Mouse (Mus musculus) MEL (cell line): ENCODE data around the gene Lcmt1. TPM values are rescaled to one million over a fixed set of nuclear protein-coding genes. Genes with fewer than 3 reads are reported as not detected.

Experiments
- DNase-seq: peaks from one replicate; pipeline ENCODE4 v3.0.0; 2011; ENCODE audit warnings: low read depth, low spot score
- H3K27ac ChIP-seq: 2 replicates; pipeline ENCODE4 v1.5.1; 2012; ENCODE audit warnings: low read depth, mild to moderate bottlenecking, control low read depth, low read length, moderate library complexity; ENCODE audit not compliant: control insufficient read depth
- H3K27me3 ChIP-seq, 2 experiments: fragments of 150-350 bp in 1 of 2; sonication (generic) in 1 of 2; 2 replicates each; pipeline ENCODE4 v1.6.1; 2012; ENCODE audit warnings: low read length in 2 of 2, mild to moderate bottlenecking in 2 of 2, improper control_type of control experiment in 1 of 2, moderate library complexity in 1 of 2; ENCODE audit not compliant: insufficient read depth in 2 of 2, control insufficient read depth in 1 of 2
- H3K36me3 ChIP-seq, 2 experiments: 2 replicates each; pipeline ENCODE4 v1.6.1; 2012 to 2014; ENCODE audit warnings: low read length in 2 of 2, improper control_type of control experiment in 1 of 2, inconsistent platforms in 1 of 2, mild to moderate bottlenecking in 1 of 2; ENCODE audit not compliant: insufficient read depth in 2 of 2, control insufficient read depth in 1 of 2
- H3K4me1 ChIP-seq, 2 experiments: fragments of 150-350 bp in 1 of 2; sonication (generic) in 1 of 2; 2 replicates each; pipeline ENCODE4 v1.6.1; 2012; ENCODE audit warnings: low read length in 2 of 2, improper control_type of control experiment in 1 of 2, mild to moderate bottlenecking in 1 of 2; ENCODE audit not compliant: insufficient read depth in 2 of 2, control insufficient read depth in 1 of 2
- H3K4me3 ChIP-seq, 2 experiments: fragments of 150-350 bp in 1 of 2; sonication (generic) in 1 of 2; 2 replicates each; pipeline ENCODE4 v1.5.1; 2012; ENCODE audit warnings: low read depth in 2 of 2, low read length in 2 of 2, mild to moderate bottlenecking in 2 of 2, moderate library complexity in 2 of 2, control low read depth in 1 of 2, improper control_type of control experiment in 1 of 2; ENCODE audit not compliant: control insufficient read depth in 1 of 2, insufficient read depth in 1 of 2
- H3K79me2 ChIP-seq: 2 replicates; pipeline ENCODE4 v1.6.1; 2012; ENCODE audit warnings: mild to moderate bottlenecking, low read length, moderate library complexity; ENCODE audit not compliant: control insufficient read depth, poor library complexity, insufficient read depth
- H3K9ac ChIP-seq: 2 replicates; pipeline ENCODE4 v1.6.1; 2012; ENCODE audit warnings: low read depth, mild to moderate bottlenecking, control low read depth, low read length, moderate library complexity; ENCODE audit not compliant: control insufficient read depth, poor library complexity, severe bottlenecking
- H3K9me3 ChIP-seq: fragments of 150-350 bp; sonication (generic); replicated peaks from 2 replicates; pipeline ENCODE4 v1.6.1; 2012; ENCODE audit warnings: mild to moderate bottlenecking, low read length, improper control_type of control experiment, moderate library complexity; ENCODE audit not compliant: insufficient read depth
- BHLHE40 ChIP-seq: IDR thresholded peaks from 2 replicates; pipeline ENCODE4 v1.6.1; 2012; ENCODE audit warnings: low read depth, mild to moderate bottlenecking, inconsistent platforms, low read length, improper control_type of control experiment, borderline replicate concordance
- CHD2 ChIP-seq: IDR thresholded peaks from 2 replicates; pipeline ENCODE4 v1.6.1; 2011; ENCODE audit warnings: low read length, improper control_type of control experiment
- E2F4 ChIP-seq: IDR thresholded peaks from 2 replicates; pipeline ENCODE4 v1.6.1; 2011; ENCODE audit warnings: low read depth, low read length, improper control_type of control experiment, borderline replicate concordance
- ELF1 ChIP-seq: IDR thresholded peaks from 2 replicates; pipeline ENCODE4 v1.6.1; 2014; ENCODE audit warnings: low read depth, mild to moderate bottlenecking, inconsistent platforms, low read length, improper control_type of control experiment, moderate library complexity
- EP300 ChIP-seq, 2 experiments: IDR thresholded peaks; 2 replicates each; pipeline ENCODE4 v1.6.1; 2011; ENCODE audit warnings: improper control_type of control experiment in 2 of 2, low read length in 2 of 2, low read depth in 1 of 2, mild to moderate bottlenecking in 1 of 2
- ETS1 ChIP-seq: IDR thresholded peaks from 2 replicates; pipeline ENCODE4 v1.6.1; 2012; ENCODE audit warnings: low read depth, mild to moderate bottlenecking, inconsistent platforms, low read length, improper control_type of control experiment, moderate library complexity
- GABPA ChIP-seq: IDR thresholded peaks from 2 replicates; pipeline ENCODE4 v1.6.1; 2012; ENCODE audit warnings: low read depth, mild to moderate bottlenecking, inconsistent platforms, low read length, improper control_type of control experiment, moderate library complexity
- MAFK ChIP-seq: IDR thresholded peaks from 2 replicates; pipeline ENCODE4 v1.6.1; 2011; ENCODE audit warnings: low read depth, mild to moderate bottlenecking, low read length, improper control_type of control experiment, borderline replicate concordance
- MXI1 ChIP-seq: IDR thresholded peaks from 2 replicates; pipeline ENCODE4 v1.6.1; 2011; ENCODE audit warnings: mild to moderate bottlenecking, low read depth, low read length, improper control_type of control experiment
- MYB ChIP-seq: IDR thresholded peaks from 2 replicates; pipeline ENCODE4 v1.6.1; 2011; ENCODE audit warnings: mild to moderate bottlenecking, low read depth, low read length, improper control_type of control experiment
- NELFE ChIP-seq: IDR thresholded peaks from 2 replicates; pipeline ENCODE4 v1.6.1; 2011; ENCODE audit warnings: low read depth, low read length, improper control_type of control experiment
- NRF1 ChIP-seq: IDR thresholded peaks from 2 replicates; pipeline ENCODE4 v1.6.1; 2014; ENCODE audit warnings: low read depth, mild to moderate bottlenecking, inconsistent platforms, low read length, improper control_type of control experiment, moderate library complexity; ENCODE audit not compliant: poor library complexity, insufficient read depth, severe bottlenecking
- RAD21 ChIP-seq: IDR thresholded peaks from 2 replicates; pipeline ENCODE4 v1.6.1; 2011; ENCODE audit warnings: mild to moderate bottlenecking, low read depth, low read length, improper control_type of control experiment
- TAL1 ChIP-seq: IDR thresholded peaks from 2 replicates; pipeline ENCODE4 v1.6.1; 2012; ENCODE audit warnings: mild to moderate bottlenecking, inconsistent platforms, low read length, moderate library complexity, mixed read lengths
- TBP ChIP-seq: IDR thresholded peaks from 2 replicates; pipeline ENCODE4 v1.8.0; 2011; ENCODE audit warnings: low read depth, low read length, improper control_type of control experiment
- USF2 ChIP-seq, 2 experiments: IDR thresholded peaks; 2 replicates each; pipeline ENCODE4 v1.6.1; 2011 to 2012; ENCODE audit warnings: improper control_type of control experiment in 2 of 2, low read length in 2 of 2, borderline replicate concordance in 1 of 2, inconsistent platforms in 1 of 2, low read depth in 1 of 2, mild to moderate bottlenecking in 1 of 2; ENCODE audit not compliant: insufficient read depth in 1 of 2
- ZKSCAN1 ChIP-seq: IDR thresholded peaks from 2 replicates; pipeline ENCODE4 v1.6.1; 2012; ENCODE audit warnings: low read depth, mild to moderate bottlenecking, inconsistent platforms, low read length, improper control_type of control experiment, moderate library complexity
- ZNF384 ChIP-seq: IDR thresholded peaks from 2 replicates; pipeline ENCODE4 v1.6.1; 2012; ENCODE audit warnings: low read depth, mild to moderate bottlenecking, inconsistent platforms, low read length, improper control_type of control experiment
- polyA plus RNA-seq, 2 experiments: library from polyadenylated mRNA; stranded (reverse) in 1 of 2; unstranded in 1 of 2; fragments of >175 nt in 1 of 2; fragments of >200 nt in 1 of 2; gene quantifications; 2 replicates each; pipeline versions ENCODE4 v1.2.1 to v1.2.4; 2012; ENCODE audit warnings: low replicate concordance in 2 of 2, low read depth in 1 of 2; ENCODE audit not compliant: insufficient read length in 2 of 2, insufficient read depth in 1 of 2, missing spikeins in 1 of 2
- total RNA-seq: library from RNA; depleted of rRNA; stranded (reverse); fragments of 300-350 nt; gene quantifications from 2 replicates; pipeline ENCODE4 v1.2.3, GENCODE M21; 2012

The Lcmt1 gene
- total and polyA plus RNA-seq, 3 experiments, result 44.4 to 51.7 TPM; not detected in 1

- peak; percentile 78 for DNase-seq
- no peaks in the 10 kb centered on the region for H3K79me2 ChIP-seq
- H3K4me3 ChIP-seq, result no peak overlapping the region
- peaks cover 4% of the 10 kb centered on the region in 2 experiments; a peak in 3 of 4 replicates for H3K36me3 ChIP-seq
- H3K27ac ChIP-seq, result peak overlapping the region; percentile 53
- peak overlapping the region; percentile 32; the same call in 1 of the 2 replicates for H3K9ac ChIP-seq
- peaks cover 4 to 6% of the 10 kb centered on the region in 2 experiments for H3K4me1 ChIP-seq
- H3K9me3 ChIP-seq, result no peaks in the 10 kb centered on the region
- no peaks in the 10 kb centered on the region for H3K27me3 ChIP-seq
- no peak for TF ChIP-seq MXI1
- no peak for TF ChIP-seq E2F4
- TF ChIP-seq MYB, result no peak
- TF ChIP-seq ETS1, result 0 out of 2 replicates have a peak, but pooled peaks have one; percentile 27
- TF ChIP-seq NRF1, result peak; percentile 53; the same call in 1 of the 2 replicates
- TF ChIP-seq, all 39 proteins: peak for 2
These were observed 47.0 kb upstream of the Lcmt1 start for GRCm38 (mm10) chr7:123322452-123323121.

DNA sequence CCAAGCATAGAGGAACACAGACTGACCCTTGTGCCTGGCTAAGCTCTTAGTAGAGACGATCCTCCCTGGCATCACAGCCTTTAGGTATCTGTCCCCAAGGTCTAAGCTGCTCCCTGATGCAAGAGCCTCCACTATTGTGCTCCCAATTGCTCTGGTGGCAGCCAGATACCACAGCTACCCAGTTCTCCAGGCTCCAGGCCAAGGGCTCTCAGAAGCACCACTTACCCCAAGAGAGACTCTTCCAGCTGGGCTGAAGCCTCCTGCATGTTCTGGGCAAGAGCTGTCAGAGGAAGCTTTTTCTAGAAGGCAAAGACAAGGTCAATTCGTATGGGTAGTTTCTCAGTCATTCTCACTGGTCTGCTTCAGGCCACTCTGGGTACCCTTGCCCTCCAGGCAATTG is 46.2 kb upstream of the Lcmt1 start:
- no peaks in the 10 kb centered on the region for H3K79me2 ChIP-seq
- DNase-seq, result no peak
- H3K4me3 ChIP-seq, result no peak overlapping the region
- H3K9me3 ChIP-seq, result no peaks in the 10 kb centered on the region
- TF ChIP-seq TBP (no peak), GABPA (no peak), RAD21 (no peak), ELF1 (no peak), USF2 (IDR thresholded peaks at IDR 0.05; ENCODE audit: borderline replicate concordance in 1 of 2, insufficient read depth in 1 of 2, low read depth in 1 of 2, low read length in 2 of 2) (no peak), ZNF384 (no peak), EP300 (IDR thresholded peaks at IDR 0.05; ENCODE audit: low read depth in 1 of 2, low read length in 2 of 2) (no peak), E2F4 (no peak), ZKSCAN1 (no peak), CHD2 (no peak), BHLHE40 (no peak), NELFE (no peak), MYB (no peak), TAL1 (no peak), MAFK (no peak)
- TF ChIP-seq, all 39 proteins: peak for 0
- H3K27me3 ChIP-seq, result no peaks in the 10 kb centered on the region
- no peak overlapping the region for H3K9ac ChIP-seq
- peaks cover 4 to 6% of the 10 kb centered on the region in 2 experiments for H3K4me1 ChIP-seq
- H3K36me3 ChIP-seq, result peaks cover 2 to 4% of the 10 kb centered on the region in 2 experiments; a peak in 3 of 4 replicates
- no peak overlapping the region for H3K27ac ChIP-seq
